Mouse (Mus musculus): ENCODE data around the gene Hnrnph3.

DNA sequence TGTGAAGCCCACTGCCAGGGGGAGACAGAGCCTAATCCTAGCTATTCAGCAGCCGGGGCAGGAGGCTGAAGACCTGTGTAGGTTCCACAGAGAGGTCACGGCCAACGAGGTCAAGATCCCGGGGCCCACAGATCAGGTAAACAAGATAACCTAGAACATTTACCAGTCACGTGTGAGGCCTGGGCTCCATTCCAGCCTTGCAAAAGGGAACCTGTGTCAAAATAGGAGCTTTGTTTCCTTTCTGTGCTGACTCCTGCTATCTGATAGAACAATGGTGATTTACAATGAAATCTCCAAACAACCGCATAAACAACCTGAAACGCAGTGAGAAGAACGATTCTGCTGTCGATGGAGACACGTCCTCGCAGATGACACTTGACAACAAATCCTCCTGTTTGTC is 36.4 kb upstream of the Hnrnph3 start:
- TF ChIP-seq ZNF384 (IDR thresholded peaks at IDR 0.05; ENCODE audit: low read depth, low read length), result no peak
- no peak for TF ChIP-seq CHD2 (IDR thresholded peaks at IDR 0.05; ENCODE audit: low read depth, low read length)
- no peak for TF ChIP-seq HCFC1 (IDR thresholded peaks at IDR 0.05; ENCODE audit: borderline replicate concordance, insufficient read depth, low read length)

Measured in ES-E14 (cell line).